Mouse (Mus musculus): ENCODE data around the gene Calm2. TPM values are rescaled to one million over a fixed set of nuclear protein-coding genes. Genes with fewer than 3 reads are reported as not detected.

Calm2 gene
- 1,049 and 1,135 TPM in 2 replicates for polyA plus RNA-seq (2015; fragmentation: Nextera tagmentation; extraction: Ambion mirVana)

- peak within 1 kb of the TSS; percentile 97 for H3K4me3 ChIP-seq (replicated peaks)
- H3K4me1 ChIP-seq (replicated peaks): peaks cover 10% of the 10 kb centered on the region
- H3K9me3 ChIP-seq: no peaks in the 10 kb centered on the region
- under 1% methylated on average over 68 of the region's 69 CpGs for WGBS
- no peaks in the 10 kb centered on the region for H3K27me3 ChIP-seq (replicated peaks)
- ATAC-seq: peak; percentile 94
- H3K27ac ChIP-seq: peak within 1 kb of the TSS; percentile 92
- peak within 1 kb of the TSS; percentile 70 for H3K4me2 ChIP-seq (replicated peaks)
- H3K9ac ChIP-seq: peak within 1 kb of the TSS; percentile 98
- H3K36me3 ChIP-seq: no peaks in the 10 kb centered on the region
Observed at GRCm38 (mm10) chr17:87446767-87447611, at the start of gene Calm2. Gene Calm2 (minus strand): TSS chr17:87446935.

GRCm38 (mm10) chr17:87495504-87495903 lies 48.8 kb upstream of the Calm2 start:
- H3K36me3 ChIP-seq: no peaks in the 10 kb centered on the region
- H3K9ac ChIP-seq: no peak overlapping the region
- H3K4me1 ChIP-seq (replicated peaks): no peaks in the 10 kb centered on the region
- no peaks in the 10 kb centered on the region for H3K27me3 ChIP-seq (replicated peaks)
- ATAC-seq: no peak
- no peak overlapping the region for H3K27ac ChIP-seq
- H3K4me3 ChIP-seq (replicated peaks): no peak overlapping the region
- WGBS: 92% methylated on average over 4 of the region's 4 CpGs
- H3K4me2 ChIP-seq (replicated peaks): no peak overlapping the region
- H3K9me3 ChIP-seq: no peaks in the 10 kb centered on the region

GRCm38 (mm10) chr17:87494310-87494709 lies 47.6 kb upstream of the Calm2 start:
- no peak overlapping the region for H3K4me2 ChIP-seq (replicated peaks)
- 76% methylated on average over 4 of the region's 4 CpGs for WGBS
- H3K4me1 ChIP-seq (replicated peaks): no peaks in the 10 kb centered on the region
- no peak overlapping the region for H3K27ac ChIP-seq
- H3K9me3 ChIP-seq: no peaks in the 10 kb centered on the region
- no peaks in the 10 kb centered on the region for H3K27me3 ChIP-seq (replicated peaks)
- no peak overlapping the region for H3K4me3 ChIP-seq (replicated peaks)
- H3K36me3 ChIP-seq: no peaks in the 10 kb centered on the region
- H3K9ac ChIP-seq: no peak overlapping the region
- 0 out of 2 replicates have a peak, but pooled peaks have one; percentile 49 for ATAC-seq

- no peak overlapping the region for H3K4me3 ChIP-seq (replicated peaks)
- no peak for ATAC-seq
- H3K27ac ChIP-seq: no peak overlapping the region
Observed at GRCm38 (mm10) chr17:87492286-87492685, 45.6 kb upstream of the Calm2 start.

GRCm38 (mm10) chr17:87490295-87490694 lies 43.6 kb upstream of the Calm2 start:
- H3K36me3 ChIP-seq: no peaks in the 10 kb centered on the region
- 29% methylated on average over 6 of the region's 6 CpGs for WGBS
- H3K27ac ChIP-seq: 0 out of 2 replicates have a peak overlapping the region, but pooled peaks have one; percentile 23
- no peak overlapping the region for H3K4me3 ChIP-seq (replicated peaks)
- no peak overlapping the region for H3K4me2 ChIP-seq (replicated peaks)
- H3K27me3 ChIP-seq (replicated peaks): no peaks in the 10 kb centered on the region
- H3K9ac ChIP-seq: no peak overlapping the region
- H3K4me1 ChIP-seq (replicated peaks): 0 out of 2 replicates have a peak, but pooled peaks cover 2% of the 10 kb centered on the region
- no peaks in the 10 kb centered on the region for H3K9me3 ChIP-seq
- no peak for ATAC-seq

More at GRCm38 (mm10) chr17:87492286-87492685, 45.6 kb upstream of the Calm2 start:
- no peak overlapping the region for H3K4me2 ChIP-seq (replicated peaks)
- no peak overlapping the region for H3K9ac ChIP-seq
- 64% methylated on average over 4 of the region's 4 CpGs for WGBS
- 0 out of 2 replicates have a peak, but pooled peaks cover 2% of the 10 kb centered on the region for H3K4me1 ChIP-seq (replicated peaks)
- no peaks in the 10 kb centered on the region for H3K36me3 ChIP-seq
- no peaks in the 10 kb centered on the region for H3K27me3 ChIP-seq (replicated peaks)
- no peaks in the 10 kb centered on the region for H3K9me3 ChIP-seq

GRCm38 (mm10) chr17:87485751-87486150 lies 39.0 kb upstream of the Calm2 start:
- Histone ChIP-seq H3K27ac (no peak overlapping the region), H3K4me3 (replicated peaks) (no peak overlapping the region), H3K9ac (no peak overlapping the region), H3K4me1 (replicated peaks) (0 out of 2 replicates have a peak, but pooled peaks cover 6% of the 10 kb centered on the region), H3K36me3 (no peaks in the 10 kb centered on the region), H3K9me3 (no peaks in the 10 kb centered on the region), H3K27me3 (replicated peaks) (no peaks in the 10 kb centered on the region), H3K4me2 (replicated peaks) (no peak overlapping the region)
- 93% methylated on average over 5 of the region's 5 CpGs for WGBS
- ATAC-seq: no peak

GRCm38 (mm10) chr17:87482867-87483266 lies 36.1 kb upstream of the Calm2 start:
- 44% methylated on average over 3 of the region's 3 CpGs for WGBS
- no peaks in the 10 kb centered on the region for H3K9me3 ChIP-seq
- no peak overlapping the region for H3K4me3 ChIP-seq (replicated peaks)
- no peaks in the 10 kb centered on the region for H3K36me3 ChIP-seq
- 0 out of 2 replicates have a peak overlapping the region, but pooled peaks have one; percentile 6 for H3K27ac ChIP-seq
- H3K4me1 ChIP-seq (replicated peaks): peaks cover 12% of the 10 kb centered on the region
- H3K4me2 ChIP-seq (replicated peaks): no peak overlapping the region
- H3K27me3 ChIP-seq (replicated peaks): no peaks in the 10 kb centered on the region
- H3K9ac ChIP-seq: no peak overlapping the region
- ATAC-seq: peak; percentile 64

GRCm38 (mm10) chr17:87478569-87478968 lies 31.8 kb upstream of the Calm2 start:
- Histone ChIP-seq H3K27ac (peak overlapping the region; percentile 32; the same call in 1 of the 2 replicates), H3K36me3 (no peaks in the 10 kb centered on the region), H3K4me3 (replicated peaks) (no peak overlapping the region), H3K4me1 (replicated peaks) (peaks cover 31% of the 10 kb centered on the region), H3K27me3 (replicated peaks) (no peaks in the 10 kb centered on the region), H3K9me3 (no peaks in the 10 kb centered on the region), H3K4me2 (replicated peaks) (no peak overlapping the region), H3K9ac (no peak overlapping the region)
- no peak for ATAC-seq
- WGBS: 70% methylated on average over 9 of the region's 9 CpGs

- Histone ChIP-seq H3K9ac (no peak overlapping the region), H3K9me3 (no peaks in the 10 kb centered on the region), H3K4me3 (replicated peaks) (no peak overlapping the region), H3K27me3 (replicated peaks) (no peaks in the 10 kb centered on the region), H3K4me2 (replicated peaks) (no peak overlapping the region), H3K36me3 (no peaks in the 10 kb centered on the region), H3K4me1 (replicated peaks) (peaks cover 30% of the 10 kb centered on the region), H3K27ac (no peak overlapping the region)
- ATAC-seq: no peak
- 60% methylated on average over 16 of the region's 16 CpGs for WGBS
Observed at GRCm38 (mm10) chr17:87477611-87478010, 30.9 kb upstream of the Calm2 start.

- H3K27ac ChIP-seq: no peak overlapping the region
- no peaks in the 10 kb centered on the region for H3K36me3 ChIP-seq
- H3K9ac ChIP-seq: no peak overlapping the region
- H3K9me3 ChIP-seq: no peaks in the 10 kb centered on the region
- 0 out of 2 replicates have a peak, but pooled peaks have one; percentile 26 for ATAC-seq
- WGBS: 57% methylated on average over 8 of the region's 8 CpGs
- H3K4me3 ChIP-seq (replicated peaks): no peak overlapping the region
- no peak overlapping the region for H3K4me2 ChIP-seq (replicated peaks)
- no peaks in the 10 kb centered on the region for H3K27me3 ChIP-seq (replicated peaks)
- peaks cover 30% of the 10 kb centered on the region for H3K4me1 ChIP-seq (replicated peaks)
Observed at GRCm38 (mm10) chr17:87475356-87475755, 28.6 kb upstream of the Calm2 start.

- WGBS: 3% methylated on average over 7 of the region's 7 CpGs
- H3K27ac ChIP-seq: no peak overlapping the region
- H3K4me2 ChIP-seq (replicated peaks): peak overlapping the region; percentile 79
- peak overlapping the region; percentile 33 for H3K4me3 ChIP-seq (replicated peaks)
- no peaks in the 10 kb centered on the region for H3K36me3 ChIP-seq
- no peaks in the 10 kb centered on the region for H3K27me3 ChIP-seq (replicated peaks)
- peak; percentile 34; the same call in 1 of the 2 replicates for ATAC-seq
- peaks cover 30% of the 10 kb centered on the region for H3K4me1 ChIP-seq (replicated peaks)
- no peaks in the 10 kb centered on the region for H3K9me3 ChIP-seq
- peak overlapping the region; percentile 47; the same call in 1 of the 2 replicates for H3K9ac ChIP-seq
Observed at GRCm38 (mm10) chr17:87474501-87474795, 27.7 kb upstream of the Calm2 start.

- Histone ChIP-seq H3K4me1 (replicated peaks) (peaks cover 30% of the 10 kb centered on the region), H3K36me3 (no peaks in the 10 kb centered on the region), H3K9ac (peak overlapping the region; percentile 47), H3K4me3 (replicated peaks) (peak overlapping the region; percentile 33), H3K27me3 (replicated peaks) (no peaks in the 10 kb centered on the region), H3K27ac (peak overlapping the region; percentile 13; the same call in 1 of the 2 replicates), H3K4me2 (replicated peaks) (peak overlapping the region; percentile 79), H3K9me3 (no peaks in the 10 kb centered on the region)
- whole genome bisulfite sequencing: 4% methylated on average over 23 of the region's 23 CpGs
- ATAC-seq: peak; percentile 63
Observed at GRCm38 (mm10) chr17:87473736-87474500, 27.2 kb upstream of the Calm2 start.

Data from intestine, embryonic 15.5 days (tissue).